Mouse (Mus musculus): ENCODE data around the gene Smoc2. TPM values are rescaled to one million over a fixed set of nuclear protein-coding genes. Genes with fewer than 3 reads are reported as not detected.

The Smoc2 gene
- polyA plus RNA-seq, 1 experiment from 2014 or later, result 2.9 TPM

GRCm38 (mm10) chr17:14328037-14328436 is 48.7 kb downstream of the Smoc2 start:
- no peaks in the 10 kb centered on the region for H3K4me1 ChIP-seq
- no peak overlapping the region for H3K27ac ChIP-seq
- ATAC-seq (replicated peaks), result no peak
- no peak overlapping the region for H3K4me3 ChIP-seq
- WGBS, result 52% methylated on average over 9 of the region's 9 CpGs
- no peaks in the 10 kb centered on the region for H3K27me3 ChIP-seq (replicated peaks)
- no peak overlapping the region for H3K9ac ChIP-seq
- H3K9me3 ChIP-seq, result no peaks in the 10 kb centered on the region
- H3K36me3 ChIP-seq (replicated peaks), result no peaks in the 10 kb centered on the region
- no peak overlapping the region for H3K4me2 ChIP-seq

- no peak overlapping the region for H3K4me2 ChIP-seq
- H3K4me1 ChIP-seq, result no peaks in the 10 kb centered on the region
- H3K36me3 ChIP-seq (replicated peaks), result no peaks in the 10 kb centered on the region
- no peak overlapping the region for H3K27ac ChIP-seq
- 95% methylated on average over 7 of the region's 7 CpGs for WGBS
- H3K9ac ChIP-seq, result no peak overlapping the region
- H3K4me3 ChIP-seq, result no peak overlapping the region
- H3K27me3 ChIP-seq (replicated peaks), result no peaks in the 10 kb centered on the region
- H3K9me3 ChIP-seq, result no peaks in the 10 kb centered on the region
- ATAC-seq (replicated peaks), result 0 out of 2 replicates have a peak, but pooled peaks have one; percentile 56
Observed at GRCm38 (mm10) chr17:14330498-14330897, 51.2 kb downstream of the Smoc2 start.

- WGBS, result 26% methylated on average over 5 of the region's 5 CpGs
- H3K4me3 ChIP-seq, result no peak overlapping the region
- H3K4me2 ChIP-seq, result no peak overlapping the region
- peak; percentile 51 for ATAC-seq (replicated peaks)
- H3K9me3 ChIP-seq, result no peaks in the 10 kb centered on the region
- no peaks in the 10 kb centered on the region for H3K36me3 ChIP-seq (replicated peaks)
- H3K27me3 ChIP-seq (replicated peaks), result no peaks in the 10 kb centered on the region
- no peak overlapping the region for H3K27ac ChIP-seq
- no peak overlapping the region for H3K9ac ChIP-seq
- no peaks in the 10 kb centered on the region for H3K4me1 ChIP-seq
Observed at GRCm38 (mm10) chr17:14339932-14340557, 60.7 kb downstream of the Smoc2 start.

- no peak overlapping the region for H3K27ac ChIP-seq
- H3K9me3 ChIP-seq, result no peaks in the 10 kb centered on the region
- 0 out of 2 replicates have a peak, but pooled peaks have one; percentile 16 for ATAC-seq (replicated peaks)
- H3K9ac ChIP-seq, result no peak overlapping the region
- H3K4me3 ChIP-seq, result no peak overlapping the region
- H3K27me3 ChIP-seq (replicated peaks), result no peaks in the 10 kb centered on the region
- H3K36me3 ChIP-seq (replicated peaks), result no peaks in the 10 kb centered on the region
- no peak overlapping the region for H3K4me2 ChIP-seq
- WGBS, result 85% methylated on average over 2 of the region's 2 CpGs
- H3K4me1 ChIP-seq, result no peaks in the 10 kb centered on the region
Observed at GRCm38 (mm10) chr17:14340736-14341135, 61.4 kb downstream of the Smoc2 start.

- Histone ChIP-seq H3K27ac (no peak overlapping the region), H3K9me3 (no peaks in the 10 kb centered on the region), H3K36me3 (replicated peaks) (no peaks in the 10 kb centered on the region), H3K4me1 (no peaks in the 10 kb centered on the region), H3K27me3 (replicated peaks) (no peaks in the 10 kb centered on the region), H3K4me2 (no peak overlapping the region), H3K9ac (no peak overlapping the region), H3K4me3 (no peak overlapping the region)
- WGBS, result 42% methylated on average over 8 of the region's 8 CpGs
- no peak for ATAC-seq (replicated peaks)
Observed at GRCm38 (mm10) chr17:14342511-14342910, 63.2 kb downstream of the Smoc2 start.

GRCm38 (mm10) chr17:14343442-14343841 is 64.1 kb downstream of the Smoc2 start:
- no peak overlapping the region for H3K4me2 ChIP-seq

GRCm38 (mm10) chr17:14345556-14345955 is 66.2 kb downstream of the Smoc2 start:
- WGBS, result 73% methylated on average over 4 of the region's 4 CpGs
- H3K9ac ChIP-seq, result no peak overlapping the region
- no peak overlapping the region for H3K4me2 ChIP-seq
- no peak for ATAC-seq (replicated peaks)
- no peak overlapping the region for H3K4me3 ChIP-seq
- no peaks in the 10 kb centered on the region for H3K36me3 ChIP-seq (replicated peaks)
- H3K27me3 ChIP-seq (replicated peaks), result no peaks in the 10 kb centered on the region
- H3K9me3 ChIP-seq, result no peaks in the 10 kb centered on the region
- H3K27ac ChIP-seq, result no peak overlapping the region
- no peaks in the 10 kb centered on the region for H3K4me1 ChIP-seq

More at GRCm38 (mm10) chr17:14343442-14343841, 64.1 kb downstream of the Smoc2 start:
- Histone ChIP-seq H3K27me3 (replicated peaks) (no peaks in the 10 kb centered on the region), H3K27ac (no peak overlapping the region), H3K4me1 (no peaks in the 10 kb centered on the region), H3K9ac (no peak overlapping the region), H3K36me3 (replicated peaks) (no peaks in the 10 kb centered on the region), H3K4me3 (no peak overlapping the region), H3K9me3 (no peaks in the 10 kb centered on the region)
- ATAC-seq (replicated peaks), result no peak
- 94% methylated on average over 12 of the region's 12 CpGs for WGBS

- H3K9me3 ChIP-seq, result no peaks in the 10 kb centered on the region
- 86% methylated on average over 3 of the region's 3 CpGs for WGBS
Observed at GRCm38 (mm10) chr17:14346891-14347290, 67.6 kb downstream of the Smoc2 start.

GRCm38 (mm10) chr17:14349086-14349814 is 69.9 kb downstream of the Smoc2 start:
- H3K36me3 ChIP-seq (replicated peaks), result no peaks in the 10 kb centered on the region
- H3K9me3 ChIP-seq, result no peaks in the 10 kb centered on the region
- H3K9ac ChIP-seq, result no peak overlapping the region
- H3K4me3 ChIP-seq, result no peak overlapping the region
- no peaks in the 10 kb centered on the region for H3K4me1 ChIP-seq
- H3K4me2 ChIP-seq, result no peak overlapping the region
- ATAC-seq (replicated peaks), result no peak
- H3K27ac ChIP-seq, result no peak overlapping the region
- H3K27me3 ChIP-seq (replicated peaks), result no peaks in the 10 kb centered on the region
- WGBS, result 79% methylated on average over 6 of the region's 6 CpGs

More at GRCm38 (mm10) chr17:14346891-14347290, 67.6 kb downstream of the Smoc2 start:
- H3K9ac ChIP-seq, result no peak overlapping the region
- H3K36me3 ChIP-seq (replicated peaks), result no peaks in the 10 kb centered on the region
- H3K27me3 ChIP-seq (replicated peaks), result no peaks in the 10 kb centered on the region
- no peak overlapping the region for H3K4me3 ChIP-seq
- H3K4me1 ChIP-seq, result no peaks in the 10 kb centered on the region
- no peak for ATAC-seq (replicated peaks)
- H3K27ac ChIP-seq, result no peak overlapping the region
- H3K4me2 ChIP-seq, result no peak overlapping the region

- Histone ChIP-seq H3K9ac (no peak overlapping the region), H3K4me3 (no peak overlapping the region), H3K9me3 (no peaks in the 10 kb centered on the region), H3K4me2 (no peak overlapping the region), H3K4me1 (no peaks in the 10 kb centered on the region), H3K27me3 (replicated peaks) (no peaks in the 10 kb centered on the region), H3K36me3 (replicated peaks) (no peaks in the 10 kb centered on the region), H3K27ac (no peak overlapping the region)
- WGBS, result 90% methylated on average over 10 of the region's 10 CpGs
- ATAC-seq (replicated peaks), result no peak
Observed at GRCm38 (mm10) chr17:14353219-14354079, 74.1 kb downstream of the Smoc2 start.

- 86% methylated on average over 1 of the region's 1 CpGs for WGBS
- no peaks in the 10 kb centered on the region for H3K9me3 ChIP-seq
- H3K36me3 ChIP-seq (replicated peaks), result no peaks in the 10 kb centered on the region
- no peak for ATAC-seq (replicated peaks)
- H3K27ac ChIP-seq, result no peak overlapping the region
- H3K4me1 ChIP-seq, result no peaks in the 10 kb centered on the region
- H3K27me3 ChIP-seq (replicated peaks), result no peaks in the 10 kb centered on the region
- no peak overlapping the region for H3K4me2 ChIP-seq
- no peak overlapping the region for H3K4me3 ChIP-seq
- no peak overlapping the region for H3K9ac ChIP-seq
Observed at GRCm38 (mm10) chr17:14361511-14361910, 82.2 kb downstream of the Smoc2 start.

GRCm38 (mm10) chr17:14370476-14370875 is 91.2 kb downstream of the Smoc2 start:
- Histone ChIP-seq H3K27ac (no peak overlapping the region), H3K36me3 (replicated peaks) (no peaks in the 10 kb centered on the region), H3K9me3 (no peaks in the 10 kb centered on the region), H3K4me2 (no peak overlapping the region), H3K4me1 (peaks cover 11% of the 10 kb centered on the region), H3K4me3 (no peak overlapping the region), H3K9ac (no peak overlapping the region), H3K27me3 (replicated peaks) (no peaks in the 10 kb centered on the region)
- WGBS, result 95% methylated on average over 5 of the region's 5 CpGs
- no peak for ATAC-seq (replicated peaks)

All from midbrain, embryonic 15.5 days (tissue).